Mouse (Mus musculus): ENCODE data around the gene Itga11. TPM values are rescaled to one million over a fixed set of nuclear protein-coding genes. Genes with fewer than 3 reads are reported as not detected.

Gene Itga11
- total and polyA plus RNA-seq, 2 experiments from 2014 or later: 0.48 to 2.2 TPM

GRCm38 (mm10) chr9:62709983-62710382 is 32.4 kb downstream of the Itga11 start:
- no peak overlapping the region for H3K4me2 ChIP-seq (ENCODE audit: low read depth)
- 85% methylated on average over 5 of the region's 5 CpGs for WGBS
- H3K4me1 ChIP-seq (ENCODE audit: insufficient read depth): no peaks in the 10 kb centered on the region
- no peaks in the 10 kb centered on the region for H3K36me3 ChIP-seq (ENCODE audit: insufficient read depth)
- DNase-seq (no peak), ATAC-seq (no peak)
- H3K9me3 ChIP-seq (ENCODE audit: low read length): no peaks in the 10 kb centered on the region
- H3K27ac ChIP-seq (ENCODE audit: low read depth, low read length): no peak overlapping the region
- no peaks in the 10 kb centered on the region for H3K27me3 ChIP-seq (ENCODE audit: insufficient read depth, low read length)
- H3K4me3 ChIP-seq (ENCODE audit: low read depth, low read length): no peak overlapping the region
- TF ChIP-seq CTCF (IDR thresholded peaks at IDR 0.05; ENCODE audit: low read depth): no peak
- no peak overlapping the region for H3K9ac ChIP-seq

GRCm38 (mm10) chr9:62712374-62712773 is 34.7 kb downstream of the Itga11 start:
- WGBS: 75% methylated on average over 6 of the region's 6 CpGs
- ATAC-seq: no peak
- no peaks in the 10 kb centered on the region for H3K36me3 ChIP-seq (ENCODE audit: insufficient read depth)

GRCm38 (mm10) chr9:62713040-62713439 is 35.4 kb downstream of the Itga11 start:
- no peaks in the 10 kb centered on the region for H3K36me3 ChIP-seq (ENCODE audit: insufficient read depth)
- no peaks in the 10 kb centered on the region for H3K9me3 ChIP-seq (ENCODE audit: low read length)
- no peak for TF ChIP-seq CTCF (IDR thresholded peaks at IDR 0.05; ENCODE audit: low read depth)
- H3K27ac ChIP-seq (ENCODE audit: low read depth, low read length): no peak overlapping the region
- DNase-seq (no peak), ATAC-seq (no peak)
- no peak overlapping the region for H3K4me3 ChIP-seq (ENCODE audit: low read depth, low read length)
- no peak overlapping the region for H3K4me2 ChIP-seq (ENCODE audit: low read depth)
- H3K27me3 ChIP-seq (ENCODE audit: insufficient read depth, low read length): no peaks in the 10 kb centered on the region
- 79% methylated on average over 8 of the region's 8 CpGs for WGBS
- no peak overlapping the region for H3K9ac ChIP-seq
- H3K4me1 ChIP-seq (ENCODE audit: insufficient read depth): no peaks in the 10 kb centered on the region

More at GRCm38 (mm10) chr9:62712374-62712773, 34.7 kb downstream of the Itga11 start:
- H3K4me1 ChIP-seq (ENCODE audit: insufficient read depth): no peaks in the 10 kb centered on the region
- DNase-seq: no peak
- H3K27me3 ChIP-seq (ENCODE audit: insufficient read depth, low read length): no peaks in the 10 kb centered on the region
- TF ChIP-seq CTCF (IDR thresholded peaks at IDR 0.05; ENCODE audit: low read depth): no peak
- H3K4me2 ChIP-seq (ENCODE audit: low read depth): no peak overlapping the region
- H3K9me3 ChIP-seq (ENCODE audit: low read length): no peaks in the 10 kb centered on the region
- H3K4me3 ChIP-seq (ENCODE audit: low read depth, low read length): no peak overlapping the region
- no peak overlapping the region for H3K27ac ChIP-seq (ENCODE audit: low read depth, low read length)
- H3K9ac ChIP-seq: no peak overlapping the region

- no peaks in the 10 kb centered on the region for H3K27me3 ChIP-seq (ENCODE audit: insufficient read depth, low read length)
- TF ChIP-seq CTCF (IDR thresholded peaks at IDR 0.05; ENCODE audit: low read depth): no peak
- H3K27ac ChIP-seq (ENCODE audit: low read depth, low read length): no peak overlapping the region
- no peak overlapping the region for H3K4me3 ChIP-seq (ENCODE audit: low read depth, low read length)
- H3K9me3 ChIP-seq (ENCODE audit: low read length): no peaks in the 10 kb centered on the region
- 53% methylated on average over 3 of the region's 3 CpGs for WGBS
- H3K36me3 ChIP-seq (ENCODE audit: insufficient read depth): no peaks in the 10 kb centered on the region
- H3K4me2 ChIP-seq (ENCODE audit: low read depth): no peak overlapping the region
- H3K9ac ChIP-seq: no peak overlapping the region
- H3K4me1 ChIP-seq (ENCODE audit: insufficient read depth): no peaks in the 10 kb centered on the region
- DNase-seq (no peak), ATAC-seq (no peak)
Measured at GRCm38 (mm10) chr9:62714336-62714735, 36.7 kb downstream of the Itga11 start.

- Histone ChIP-seq H3K9ac (no peak overlapping the region), H3K36me3 (ENCODE audit: insufficient read depth) (no peaks in the 10 kb centered on the region), H3K4me1 (ENCODE audit: insufficient read depth) (no peaks in the 10 kb centered on the region), H3K9me3 (ENCODE audit: low read length) (no peaks in the 10 kb centered on the region), H3K4me3 (ENCODE audit: low read depth, low read length) (no peak overlapping the region), H3K27me3 (ENCODE audit: insufficient read depth, low read length) (no peaks in the 10 kb centered on the region), H3K4me2 (ENCODE audit: low read depth) (no peak overlapping the region), H3K27ac (ENCODE audit: low read depth, low read length) (no peak overlapping the region)
- no peak for TF ChIP-seq CTCF (IDR thresholded peaks at IDR 0.05; ENCODE audit: low read depth)
- no peak for ATAC-seq
- DNase-seq: no peak
- 37% methylated on average over 8 of the region's 8 CpGs for WGBS
Measured at GRCm38 (mm10) chr9:62717982-62718381, 40.4 kb downstream of the Itga11 start.

- no peak for DNase-seq
- H3K9ac ChIP-seq: no peak overlapping the region
- no peak overlapping the region for H3K4me3 ChIP-seq (ENCODE audit: low read depth, low read length)
- H3K27me3 ChIP-seq (ENCODE audit: insufficient read depth, low read length): no peaks in the 10 kb centered on the region
- TF ChIP-seq CTCF (IDR thresholded peaks at IDR 0.05; ENCODE audit: low read depth): no peak
- no peak overlapping the region for H3K4me2 ChIP-seq (ENCODE audit: low read depth)
- H3K4me1 ChIP-seq (ENCODE audit: insufficient read depth): no peaks in the 10 kb centered on the region
- ATAC-seq: no peak
- no peaks in the 10 kb centered on the region for H3K36me3 ChIP-seq (ENCODE audit: insufficient read depth)
- no peaks in the 10 kb centered on the region for H3K9me3 ChIP-seq (ENCODE audit: low read length)
- no peak overlapping the region for H3K27ac ChIP-seq (ENCODE audit: low read depth, low read length)
- WGBS: 69% methylated on average over 2 of the region's 2 CpGs
Measured at GRCm38 (mm10) chr9:62721791-62722190, 44.2 kb downstream of the Itga11 start.

GRCm38 (mm10) chr9:62722716-62723115 is 45.1 kb downstream of the Itga11 start:
- WGBS: 59% methylated on average over 6 of the region's 6 CpGs
- no peaks in the 10 kb centered on the region for H3K36me3 ChIP-seq (ENCODE audit: insufficient read depth)
- no peaks in the 10 kb centered on the region for H3K27me3 ChIP-seq (ENCODE audit: insufficient read depth, low read length)
- TF ChIP-seq CTCF (IDR thresholded peaks at IDR 0.05; ENCODE audit: low read depth): no peak
- no peak overlapping the region for H3K4me2 ChIP-seq (ENCODE audit: low read depth)
- ATAC-seq (no peak), DNase-seq (no peak)
- H3K27ac ChIP-seq (ENCODE audit: low read depth, low read length): no peak overlapping the region
- H3K4me1 ChIP-seq (ENCODE audit: insufficient read depth): no peaks in the 10 kb centered on the region
- no peak overlapping the region for H3K4me3 ChIP-seq (ENCODE audit: low read depth, low read length)
- no peak overlapping the region for H3K9ac ChIP-seq
- H3K9me3 ChIP-seq (ENCODE audit: low read length): no peaks in the 10 kb centered on the region

GRCm38 (mm10) chr9:62724175-62724574 is 46.5 kb downstream of the Itga11 start:
- Histone ChIP-seq H3K27me3 (ENCODE audit: insufficient read depth, low read length) (no peaks in the 10 kb centered on the region), H3K36me3 (ENCODE audit: insufficient read depth) (no peaks in the 10 kb centered on the region), H3K9me3 (ENCODE audit: low read length) (no peaks in the 10 kb centered on the region), H3K4me3 (ENCODE audit: low read depth, low read length) (no peak overlapping the region), H3K4me2 (ENCODE audit: low read depth) (no peak overlapping the region), H3K9ac (no peak overlapping the region), H3K27ac (ENCODE audit: low read depth, low read length) (no peak overlapping the region), H3K4me1 (ENCODE audit: insufficient read depth) (no peaks in the 10 kb centered on the region)
- TF ChIP-seq CTCF (IDR thresholded peaks at IDR 0.05; ENCODE audit: low read depth): no peak
- 81% methylated on average over 9 of the region's 9 CpGs for WGBS
- ATAC-seq (no peak; the same call in 1 of the 2 replicates), DNase-seq (no peak)
